Mouse (Mus musculus) kidney, adult 2 months (tissue): Measurements from ENCODE around the gene Apex2.

ENCODE experiments used
- CTCF ChIP-seq: fragments of 200-500 bp; conservative IDR thresholded peaks from 2 replicates; pipeline ENCODE4 v1.5.1; 2011; ENCODE audit warnings: low read depth, mild to moderate bottlenecking, control low read depth, low read length, moderate library complexity, mixed read lengths; ENCODE audit not compliant: insufficient read depth, insufficient read length
- POLR2A ChIP-seq: fragments of 200-500 bp; IDR thresholded peaks from one replicate; pipeline ENCODE4 v1.6.1; 2011; ENCODE audit warnings: low read depth, low read length, control low read depth

GRCm38 (mm10) chrX:150477854-150478780, 111.6 kb downstream of the Apex2 start:
- TF ChIP-seq CTCF = peak; percentile 63
- TF ChIP-seq POLR2A = no peak
